Mouse (Mus musculus) stomach, adult 2 months (tissue): ENCODE data around the gene Nkain1. TPM values are rescaled to one million over a fixed set of nuclear protein-coding genes. Genes with fewer than 3 reads are reported as not detected.

Experiments
- polyA plus RNA-seq: library from polyadenylated mRNA; depleted of rRNA; stranded (reverse); fragments of >200 nt; gene quantifications from 2 replicates; pipeline ENCODE4 v1.2.3, GENCODE M21; 2012; rRNA removed

Nkain1 gene
- polyA plus RNA-seq: 1.4 and 2.7 TPM in 2 replicates

GRCm38 (mm10) chr4:130574048-130574413 is at the start of gene Nkain1:
Gene Nkain1 (minus strand): TSS chr4:130574173.

Other genes starting within 250 kb of the Nkain1 start
- 28.5 and 30.8 TPM in 2 replicates for gene Zcchc17, start 214.2 kb downstream of the Nkain1 start, polyA plus RNA-seq
- gene Snrnp40, start 214.0 kb downstream of the Nkain1 start, polyA plus RNA-seq: 9.4 and 9.7 TPM in 2 replicates
- gene Pum1, start 89.1 kb upstream of the Nkain1 start, polyA plus RNA-seq: 13.3 and 17.0 TPM in 2 replicates
- 21.7 and 23.0 TPM in 2 replicates for gene Sdc3, start 218.4 kb upstream of the Nkain1 start, polyA plus RNA-seq